Mouse (Mus musculus): ENCODE results near the gene Grtp1.
A peak's percentile ranks its signal among the peaks of the same experiment; 100 is the strongest.

Grtp1 gene

GRCm38 (mm10) chr8:13200301-13201012 lies at the start of gene Grtp1:
Gene Grtp1 (minus strand): TSS chr8:13200620.
- DNase-seq (ENCODE audit: low read depth): no peak

- no peak for DNase-seq (ENCODE audit: low read depth)
These were observed 44.0 kb upstream of the Grtp1 start for GRCm38 (mm10) chr8:13244343-13244880.

DNA sequence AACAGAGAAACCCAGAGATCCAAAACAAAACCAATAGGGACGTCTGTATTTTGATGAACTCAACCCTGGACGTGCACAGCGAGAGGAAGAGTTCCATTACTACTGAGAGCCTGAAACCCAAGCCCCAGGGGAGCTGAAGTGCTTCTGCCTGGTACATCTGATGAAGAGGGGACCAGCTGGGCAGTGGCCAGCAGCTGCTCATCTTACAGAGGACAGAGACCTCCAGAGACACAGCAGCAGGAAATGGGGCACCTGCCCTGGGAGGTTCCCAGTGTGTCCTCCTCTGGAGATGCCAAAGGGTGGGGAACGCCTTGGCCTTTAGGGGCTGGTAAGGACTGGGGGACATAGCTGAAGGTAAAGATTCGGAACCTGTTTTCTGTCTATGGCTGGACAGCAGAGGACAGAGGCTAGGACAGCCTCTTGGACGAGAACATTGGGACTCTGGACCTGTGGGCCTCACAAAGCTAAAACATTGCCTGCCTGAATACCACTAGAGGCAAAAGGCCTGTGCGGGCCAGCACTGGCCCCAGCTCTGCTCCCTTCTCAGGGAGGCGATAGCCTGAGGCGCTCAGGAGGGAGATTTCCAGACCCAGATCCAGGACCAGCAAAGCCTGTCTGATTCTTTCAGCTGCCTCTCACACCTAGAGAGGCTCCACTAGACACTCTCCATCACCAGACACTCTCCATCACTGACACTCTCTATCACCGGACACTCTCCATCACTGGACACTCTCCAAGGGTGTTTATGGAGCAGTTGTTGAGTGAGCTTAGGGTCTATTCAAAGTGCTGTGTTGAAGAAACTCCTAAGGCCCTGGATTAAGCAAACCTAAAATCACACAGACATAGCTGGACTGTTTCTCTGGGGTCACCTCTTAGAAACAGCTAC lies 42.8 kb upstream of the Grtp1 start:
- no peak for DNase-seq (ENCODE audit: low read depth)

DNA sequence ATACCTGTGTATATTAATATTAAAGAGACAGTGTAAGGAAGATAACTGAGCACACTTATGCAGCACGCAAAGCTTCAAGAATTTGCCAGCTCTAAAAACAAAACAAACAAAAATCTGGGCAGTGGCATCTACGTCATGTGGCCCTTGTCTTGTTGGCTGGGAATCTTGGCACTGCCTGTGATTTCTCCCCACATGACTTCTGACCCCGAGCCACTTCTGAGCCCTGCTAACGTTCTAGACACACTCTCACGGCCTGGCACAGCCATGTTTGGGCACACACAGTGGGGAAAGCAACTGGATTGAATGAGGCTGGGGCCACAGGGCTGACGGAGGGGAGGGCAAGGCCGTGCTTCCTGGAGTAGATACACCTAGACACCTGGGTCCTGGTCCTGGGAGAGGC lies 40.3 kb upstream of the Grtp1 start:
- DNase-seq (ENCODE audit: low read depth): no peak

- no peak for DNase-seq (ENCODE audit: low read depth)
These were observed 39.6 kb upstream of the Grtp1 start for GRCm38 (mm10) chr8:13240055-13240454.

DNA sequence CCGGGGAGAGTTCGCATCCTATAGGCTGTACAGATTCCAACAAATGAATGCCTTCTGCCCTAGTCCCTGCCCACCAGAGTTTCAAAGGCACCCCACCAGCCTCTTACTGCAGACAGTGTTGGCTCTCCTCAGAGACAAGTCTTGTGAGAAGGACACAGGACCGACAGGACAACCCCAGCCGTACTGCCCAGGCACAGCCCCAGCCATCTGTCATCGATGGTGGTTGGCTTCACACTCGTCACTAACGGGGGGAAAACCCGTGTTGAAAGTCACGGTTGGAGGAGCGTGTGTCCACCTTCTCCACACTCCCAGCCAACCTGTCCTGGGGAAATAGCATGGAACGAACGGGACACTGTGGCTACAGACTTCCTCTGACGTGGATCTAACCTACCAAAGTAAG lies 34.4 kb upstream of the Grtp1 start:
- DNase-seq (ENCODE audit: low read depth): no peak

GRCm38 (mm10) chr8:13230471-13230870 lies 30.1 kb upstream of the Grtp1 start:
- DNase-seq (ENCODE audit: low read depth): no peak

- DNase-seq (ENCODE audit: low read depth): no peak
These were observed 29.4 kb upstream of the Grtp1 start for GRCm38 (mm10) chr8:13229802-13230201.

DNA sequence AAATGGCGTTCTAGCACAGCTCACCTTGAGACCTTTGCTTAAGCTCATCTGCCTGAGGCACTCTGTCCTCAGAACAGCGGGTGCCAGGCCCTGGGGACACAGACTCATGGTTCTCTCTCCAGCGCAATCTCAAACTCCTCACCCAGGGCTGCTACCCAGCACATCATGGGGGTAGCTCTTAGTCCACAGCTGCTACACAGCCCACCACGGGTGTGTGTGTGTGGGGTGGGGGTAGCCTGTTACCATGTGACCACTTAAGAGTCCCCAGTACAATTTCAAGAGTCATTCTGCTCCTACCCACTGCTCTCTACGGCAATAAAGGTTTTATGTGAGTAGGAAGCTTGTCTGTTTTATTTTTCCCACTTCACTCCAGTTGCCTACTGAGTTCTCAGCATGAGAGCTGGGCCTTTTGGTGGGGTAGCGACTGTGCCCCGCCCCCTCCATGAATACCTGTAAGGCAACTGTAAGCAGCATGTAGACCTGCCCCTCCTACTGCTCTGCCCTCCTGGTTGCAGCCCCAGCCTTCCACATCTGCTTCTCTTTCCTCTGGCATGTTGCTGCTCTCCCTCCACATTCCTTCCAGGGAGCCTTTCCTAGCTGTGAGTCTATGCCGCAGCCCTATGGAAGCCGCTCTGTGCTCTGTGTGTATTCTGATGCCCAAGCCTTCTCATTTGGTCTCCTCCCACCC lies 28.6 kb upstream of the Grtp1 start:
- no peak for DNase-seq (ENCODE audit: low read depth)

DNA sequence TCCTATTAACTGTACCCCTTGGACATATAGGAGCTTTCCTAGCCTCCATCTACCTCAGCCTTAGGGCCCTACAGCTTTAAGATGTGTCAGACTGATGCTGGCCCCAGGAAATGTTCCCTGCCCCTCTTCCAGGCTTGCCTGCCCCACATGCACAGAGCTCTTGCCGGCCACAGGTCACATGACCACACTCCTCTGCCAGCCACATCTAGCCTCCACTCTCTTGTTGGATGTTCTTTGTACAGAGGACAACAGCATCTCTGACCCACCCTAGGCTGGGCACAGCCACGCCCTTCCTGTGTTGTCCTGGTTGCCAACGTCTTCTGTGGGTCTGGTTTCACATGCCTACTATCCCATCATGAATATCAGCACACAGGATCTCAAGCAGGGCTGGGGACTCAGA lies 26.8 kb upstream of the Grtp1 start:
- DNase-seq (ENCODE audit: low read depth): no peak

GRCm38 (mm10) chr8:13226288-13226687 lies 25.9 kb upstream of the Grtp1 start:
- DNase-seq (ENCODE audit: low read depth): no peak

- DNase-seq (ENCODE audit: low read depth): no peak
These were observed 24.0 kb upstream of the Grtp1 start for GRCm38 (mm10) chr8:13224426-13224825.

DNA sequence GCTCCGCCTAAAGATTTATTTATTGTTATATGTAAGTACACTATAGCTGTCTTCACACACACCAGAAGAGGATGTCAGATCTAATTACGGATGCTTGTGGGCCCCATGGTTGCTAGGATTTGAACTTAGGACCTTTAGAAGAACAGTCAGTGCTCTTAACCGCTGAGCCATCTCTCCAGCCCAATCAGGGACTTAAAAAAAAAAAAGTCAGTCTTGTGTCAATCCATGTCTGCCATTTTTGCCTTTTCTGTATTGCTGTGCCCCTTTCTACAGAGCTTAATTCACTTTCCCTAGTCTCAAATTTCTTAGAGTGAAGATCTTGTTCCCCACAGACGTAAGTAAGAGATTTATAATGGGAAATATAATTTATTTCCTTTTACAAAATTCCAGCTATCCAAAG lies 18.0 kb upstream of the Grtp1 start:
- no peak for DNase-seq (ENCODE audit: low read depth)

DNA sequence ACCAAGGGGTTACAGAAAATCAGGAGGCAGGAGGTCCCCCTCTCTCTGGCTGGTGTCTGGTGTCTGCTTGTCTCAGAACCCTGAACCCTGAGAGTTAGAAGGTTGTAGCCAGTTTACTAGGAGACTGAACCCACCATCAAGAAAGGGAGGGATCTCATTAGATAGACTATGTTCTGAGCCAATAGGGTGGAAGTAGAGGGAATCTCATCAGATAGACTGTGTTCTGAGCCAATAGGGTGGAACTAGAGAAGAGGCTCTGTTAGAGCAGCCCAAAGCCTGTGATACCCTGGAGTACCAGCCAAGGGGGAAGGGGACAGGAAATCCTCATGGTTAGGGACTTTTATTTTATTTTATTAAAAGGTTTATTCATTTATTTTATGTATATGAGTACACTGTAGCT lies 17.6 kb upstream of the Grtp1 start:
- DNase-seq (ENCODE audit: low read depth): no peak

- DNase-seq (ENCODE audit: low read depth): no peak
These were observed 16.7 kb upstream of the Grtp1 start for GRCm38 (mm10) chr8:13217093-13217492.

GRCm38 (mm10) chr8:13216386-13216785 lies 16.0 kb upstream of the Grtp1 start:
- DNase-seq (ENCODE audit: low read depth): no peak

DNA sequence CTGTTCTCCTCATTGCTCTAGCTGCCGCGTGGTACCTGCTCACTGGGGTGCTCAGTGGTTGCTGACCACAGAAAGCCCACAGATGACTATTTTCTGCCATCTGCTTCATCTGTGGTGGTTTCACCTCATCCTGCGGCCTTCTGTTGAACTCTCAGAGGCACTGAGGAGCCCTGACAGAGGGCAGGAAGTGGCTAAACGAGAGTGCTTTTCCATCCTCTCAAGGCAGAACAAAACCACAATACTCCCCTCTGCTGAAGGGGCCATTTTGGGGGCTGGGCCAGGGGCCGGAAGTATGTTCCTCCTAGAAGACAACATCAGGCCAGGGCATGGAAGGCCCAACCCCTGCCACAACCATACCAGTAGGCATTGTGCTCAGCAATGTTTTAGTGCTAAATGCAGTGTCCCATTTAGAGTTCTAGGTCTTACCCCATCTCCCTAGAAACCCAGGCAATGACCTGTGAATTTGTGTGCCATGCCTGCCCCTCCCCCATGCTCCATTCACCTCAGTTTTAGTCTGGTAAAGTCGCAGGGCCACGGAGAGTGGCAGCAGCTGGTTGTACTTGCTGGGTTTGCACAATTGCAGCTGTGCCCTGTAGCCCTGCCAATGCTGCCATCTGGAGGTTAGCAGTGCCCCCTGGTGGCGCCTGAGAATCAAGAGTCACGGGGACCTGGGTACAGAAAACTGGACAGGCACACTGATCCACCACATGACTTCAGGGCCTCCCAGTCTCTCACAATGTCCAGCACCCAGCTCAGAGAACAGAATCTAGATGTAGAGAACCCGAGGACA lies 13.3 kb upstream of the Grtp1 start:
- DNase-seq (ENCODE audit: low read depth): peak; percentile 95

- DNase-seq (ENCODE audit: low read depth): no peak
These were observed 9.3 kb upstream of the Grtp1 start for GRCm38 (mm10) chr8:13209770-13210169.

GRCm38 (mm10) chr8:13208627-13209355 lies 8.4 kb upstream of the Grtp1 start:
- peak; percentile 30 for DNase-seq (ENCODE audit: low read depth)

DNA sequence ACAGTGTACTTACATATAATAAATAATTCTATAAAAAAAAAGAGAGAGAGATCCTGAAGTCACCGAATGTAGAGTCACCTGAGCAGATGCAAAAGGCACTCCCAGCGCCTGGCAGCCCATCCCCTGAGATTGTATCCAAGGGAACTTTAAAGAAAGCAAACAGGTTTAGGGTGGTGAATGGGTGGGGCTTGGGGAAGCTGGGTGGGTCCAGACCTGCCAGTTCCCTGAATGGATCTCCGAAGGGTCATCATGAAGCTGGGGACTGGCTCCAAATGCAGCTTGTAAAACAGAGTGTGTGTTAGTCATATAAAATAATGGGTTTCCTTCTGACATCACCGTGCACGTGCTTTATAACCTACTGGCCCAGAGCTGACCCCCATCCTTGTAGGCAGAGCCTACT lies 5.9 kb upstream of the Grtp1 start:
- DNase-seq (ENCODE audit: low read depth): no peak

- DNase-seq (ENCODE audit: low read depth): no peak
These were observed 4.9 kb upstream of the Grtp1 start for GRCm38 (mm10) chr8:13205311-13205710.

Measured in NIH3T3 (cell line).